Mouse (Mus musculus): ENCODE measurements around the gene 4930469K13Rik. TPM values are rescaled to one million over a fixed set of nuclear protein-coding genes. Genes with fewer than 3 reads are reported as not detected.

The 4930469K13Rik gene
- total and polyA plus RNA-seq, 3 experiments = 0.23 to 0.29 TPM; not detected in 1

DNA sequence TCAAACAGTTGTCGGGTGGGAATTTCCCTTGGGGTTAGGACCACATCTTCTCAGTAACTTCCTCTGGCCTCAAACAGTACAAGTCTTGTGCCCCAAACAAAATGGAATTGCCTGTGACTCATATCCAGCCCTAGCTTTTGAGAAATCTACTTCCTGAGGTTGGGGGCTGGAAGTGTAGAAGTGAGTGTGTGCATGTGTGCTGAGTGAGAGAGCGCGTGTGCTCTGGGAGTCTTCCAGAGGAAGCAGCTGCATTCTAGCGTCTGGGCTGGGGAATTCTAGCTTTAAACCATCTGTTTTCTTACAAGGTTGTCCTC is 87.5 kb downstream of the 4930469K13Rik start:
- peak overlapping the region; percentile 95 for H3K27ac ChIP-seq (ENCODE audit: control insufficient read depth, low read depth, low read length)
- H3K4me1 ChIP-seq (ENCODE audit: control insufficient read depth in 1 of 2, insufficient read depth in 2 of 2, low read length in 2 of 2) = peaks cover 38 to 43% of the 10 kb centered on the region in 2 experiments
- DNase-seq (ENCODE audit: low read depth, low spot score) = peak; percentile 71
- no peaks in the 10 kb centered on the region for H3K9me3 ChIP-seq (replicated peaks; ENCODE audit: insufficient read depth, low read length)
- no peak overlapping the region for H3K4me3 ChIP-seq (ENCODE audit: control insufficient read depth in 1 of 2, insufficient read depth in 1 of 2, low read depth in 2 of 2, low read length in 2 of 2)
- no peaks in the 10 kb centered on the region; the same call in 1 of the 2 replicates for H3K79me2 ChIP-seq (ENCODE audit: control insufficient read depth, insufficient read depth, low read length, poor library complexity)
- H3K36me3 ChIP-seq (ENCODE audit: control insufficient read depth in 1 of 2, insufficient read depth in 2 of 2, low read length in 2 of 2) = peaks cover 0 to 41% of the 10 kb centered on the region in 2 experiments; a peak in 2 of 4 replicates
- no peaks in the 10 kb centered on the region for H3K27me3 ChIP-seq (ENCODE audit: control insufficient read depth in 1 of 2, insufficient read depth in 2 of 2, low read length in 2 of 2)
- peak overlapping the region; percentile 32 for H3K9ac ChIP-seq (ENCODE audit: control insufficient read depth, low read depth, low read length, poor library complexity, severe bottlenecking)
- TF ChIP-seq EP300 (IDR thresholded peaks at IDR 0.05; ENCODE audit: low read depth in 1 of 2, low read length in 2 of 2) (peak in 1 of 2 experiments; percentile 24; a peak in 1 of 4 replicates), ETS1 (IDR thresholded peaks at IDR 0.05; ENCODE audit: low read depth, low read length) (peak; percentile 24; the same call in 1 of the 2 replicates), MYB (IDR thresholded peaks at IDR 0.05; ENCODE audit: low read depth, low read length) (no peak)

DNA sequence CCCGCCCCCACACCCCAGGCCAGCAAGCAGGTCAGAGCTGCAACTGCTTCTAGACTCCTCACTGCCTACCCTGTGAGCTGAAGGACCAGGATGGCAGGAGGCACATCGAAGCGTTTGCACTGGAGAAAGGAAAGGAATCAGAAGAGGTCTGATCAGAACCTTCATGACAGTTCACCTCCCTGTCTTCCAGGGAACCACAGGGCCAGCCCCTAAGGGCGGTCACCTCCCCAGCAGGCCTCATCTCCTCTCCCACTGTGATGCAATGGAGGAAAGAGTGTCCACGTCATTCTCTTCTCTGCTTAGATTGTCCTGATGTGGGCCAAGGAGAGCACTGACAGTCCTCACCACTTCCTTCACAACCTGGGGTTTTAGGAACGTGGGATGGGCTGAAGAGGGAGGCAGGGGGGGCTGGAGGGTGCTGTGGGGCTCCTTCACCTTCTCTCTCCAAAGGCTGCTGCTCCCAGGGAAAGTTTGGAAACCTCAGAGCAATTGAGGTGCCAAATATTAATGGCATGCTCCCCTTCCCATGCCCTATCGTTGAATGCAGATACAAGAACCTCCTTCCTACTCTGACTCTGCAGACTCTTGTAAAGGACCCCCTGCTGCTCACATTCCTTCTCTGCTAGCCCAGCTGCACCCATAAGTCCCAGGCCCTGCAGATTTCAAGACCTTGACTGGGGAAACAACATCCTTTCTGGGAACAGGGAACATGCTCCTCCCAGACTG is 88.1 kb downstream of the 4930469K13Rik start:
- H3K4me3 ChIP-seq (ENCODE audit: control insufficient read depth in 1 of 2, insufficient read depth in 1 of 2, low read depth in 2 of 2, low read length in 2 of 2) = 0 out of 4 replicates have a peak overlapping the region, but pooled peaks of 1 of the 2 experiments have one; percentile 14
- H3K4me1 ChIP-seq (ENCODE audit: control insufficient read depth in 1 of 2, insufficient read depth in 2 of 2, low read length in 2 of 2) = peaks cover 38 to 43% of the 10 kb centered on the region in 2 experiments

More for the DNA sequence above, 88.1 kb downstream of the 4930469K13Rik start:
- H3K27ac ChIP-seq (ENCODE audit: control insufficient read depth, low read depth, low read length) = peak overlapping the region; percentile 95
- peak overlapping the region; percentile 68 for H3K9ac ChIP-seq (ENCODE audit: control insufficient read depth, low read depth, low read length, poor library complexity, severe bottlenecking)
- TF ChIP-seq MAZ (IDR thresholded peaks at IDR 0.05; ENCODE audit: low read depth, low read length) (no peak), MXI1 (IDR thresholded peaks at IDR 0.05; ENCODE audit: low read depth, low read length) (no peak), TCF12 (IDR thresholded peaks at IDR 0.05; ENCODE audit: low read depth, low read length) (0 out of 2 replicates have a peak, but pooled peaks have one; percentile 22), MYB (IDR thresholded peaks at IDR 0.05; ENCODE audit: low read depth, low read length) (no peak), ZC3H11A (IDR thresholded peaks at IDR 0.05; ENCODE audit: low read depth, low read length) (no peak), E2F4 (IDR thresholded peaks at IDR 0.05; ENCODE audit: borderline replicate concordance, low read depth, low read length) (no peak), POLR2A (IDR thresholded peaks at IDR 0.05; ENCODE audit: control insufficient read depth in 1 of 2, insufficient read depth in 1 of 2, low read depth in 1 of 2, low read length in 2 of 2, poor library complexity in 1 of 2) (0 out of 4 replicates have a peak, but pooled peaks of 1 of the 2 experiments have one; percentile 27), BHLHE40 (IDR thresholded peaks at IDR 0.05; ENCODE audit: borderline replicate concordance, low read depth, low read length) (no peak), CHD1 (IDR thresholded peaks at IDR 0.05; ENCODE audit: low read depth, low read length) (no peak), NELFE (IDR thresholded peaks at IDR 0.05; ENCODE audit: low read depth, low read length) (no peak), UBTF (IDR thresholded peaks at IDR 0.05; ENCODE audit: borderline replicate concordance, insufficient read depth, low read depth, low read length) (0 out of 2 replicates have a peak, but pooled peaks have one; percentile 46), USF2 (IDR thresholded peaks at IDR 0.05; ENCODE audit: borderline replicate concordance in 1 of 2, insufficient read depth in 1 of 2, low read depth in 1 of 2, low read length in 2 of 2) (no peak), MEF2A (IDR thresholded peaks at IDR 0.05; ENCODE audit: extremely low read depth, insufficient replicate concordance, low read depth, low read length, poor library complexity, severe bottlenecking) (no peak), HCFC1 (IDR thresholded peaks at IDR 0.05; ENCODE audit: low read depth, low read length) (0 out of 2 replicates have a peak, but pooled peaks have one; percentile 18), ELF1 (IDR thresholded peaks at IDR 0.05; ENCODE audit: low read depth, low read length) (no peak), GABPA (IDR thresholded peaks at IDR 0.05; ENCODE audit: low read depth, low read length) (no peak)
- no peaks in the 10 kb centered on the region for H3K9me3 ChIP-seq (replicated peaks; ENCODE audit: insufficient read depth, low read length)
- peak; percentile 73 for DNase-seq (ENCODE audit: low read depth, low spot score)
- no peaks in the 10 kb centered on the region; the same call in 1 of the 2 replicates for H3K79me2 ChIP-seq (ENCODE audit: control insufficient read depth, insufficient read depth, low read length, poor library complexity)
- H3K27me3 ChIP-seq (ENCODE audit: control insufficient read depth in 1 of 2, insufficient read depth in 2 of 2, low read length in 2 of 2) = no peaks in the 10 kb centered on the region
- H3K36me3 ChIP-seq (ENCODE audit: control insufficient read depth in 1 of 2, insufficient read depth in 2 of 2, low read length in 2 of 2) = peaks cover 0 to 41% of the 10 kb centered on the region in 2 experiments; a peak in 2 of 4 replicates

Measured in MEL (cell line).